Mouse (Mus musculus) left cerebral cortex, postnatal 14 days (tissue): ENCODE results near the gene Spast. TPM values are rescaled to one million over a fixed set of nuclear protein-coding genes. Genes with fewer than 3 reads are reported as not detected.

Experiments used
- DNase-seq, 2 experiments: peaks; one replicate each; pipeline ENCODE4 v3.0.0; 2021 to 2022; ENCODE audit warnings: low spot score in 2 of 2, mixed read lengths in 1 of 2
- intact Hi-C: fragments of 180-260 bp; cut with DNase I; formaldehyde crosslinking; loops from one replicate; pipeline ENCODE4 v1.15.1; 2025
- total RNA-seq, 2 experiments: library from RNA; stranded (reverse); gene quantifications; 2 replicates each; pipeline ENCODE4 v1.2.3; 2021

The Spast gene
- total RNA-seq, 2 experiments from 2014 or later, result 61.4 to 70.0 TPM

GRCm38 (mm10) chr17:74409722-74410121 is 70.9 kb downstream of the Spast start:
- intact Hi-C loops, result no loop called here
- DNase-seq, result no peak

GRCm38 (mm10) chr17:74413324-74413723 is 74.5 kb downstream of the Spast start:
- no peak for DNase-seq
- intact Hi-C loops, result no loop called here

- intact Hi-C loops, result no loop called here
- no peak for DNase-seq
Measured at GRCm38 (mm10) chr17:74414671-74415070, 75.9 kb downstream of the Spast start.

- intact Hi-C loops, result no loop called here
- peak in 1 of 2 experiments; percentile 28 for DNase-seq
Measured at GRCm38 (mm10) chr17:74416841-74417360, 78.1 kb downstream of the Spast start.

- no peak for DNase-seq
- intact Hi-C loops, result no loop called here
Measured at GRCm38 (mm10) chr17:74418171-74418570, 79.4 kb downstream of the Spast start.

- DNase-seq, result no peak
- intact Hi-C loops, result no loop called here
Measured at GRCm38 (mm10) chr17:74420656-74421055, 81.9 kb downstream of the Spast start.

GRCm38 (mm10) chr17:74424401-74425005 is 85.7 kb downstream of the Spast start:
- DNase-seq, result peak in 1 of 2 experiments; percentile 17
- intact Hi-C loops, result no loop called here

- no peak for DNase-seq
- intact Hi-C loops, result no loop called here
Measured at GRCm38 (mm10) chr17:74430074-74430473, 91.3 kb downstream of the Spast start.

GRCm38 (mm10) chr17:74431481-74431880 is 92.7 kb downstream of the Spast start:
- DNase-seq, result peak in 1 of 2 experiments; percentile 34
- intact Hi-C loops, result no loop called here

- no peak for DNase-seq
- intact Hi-C loops, result no loop called here
Measured at GRCm38 (mm10) chr17:74432631-74433030, 93.8 kb downstream of the Spast start.

GRCm38 (mm10) chr17:74437762-74438161 is 99.0 kb downstream of the Spast start:
- intact Hi-C loops, result no loop called here
- no peak for DNase-seq

GRCm38 (mm10) chr17:74440486-74440885 is 101.7 kb downstream of the Spast start:
- intact Hi-C loops, result no loop called here
- DNase-seq, result no peak

Other genes starting within 250 kb of the Spast start
- gene Memo1, start 43.5 kb upstream of the Spast start, total RNA-seq, result 10 to 100 TPM; 53.1 to 60.0 TPM
- 10 to 100 TPM; 50.0 to 57.8 TPM for gene Dpy30, start 15.0 kb upstream of the Spast start, total RNA-seq
- gene Slc30a6, start 56.6 kb downstream of the Spast start, total RNA-seq, result 10 to 100 TPM; 18.1 to 19.3 TPM
- under 1 TPM; 0.09 to 0.23 TPM for gene Nlrc4, start 120.2 kb downstream of the Spast start, total RNA-seq
- gene Yipf4, start 150.5 kb downstream of the Spast start, total RNA-seq, result 10 to 100 TPM; 81.4 to 83.7 TPM
- gene Birc6, start 189.3 kb downstream of the Spast start, total RNA-seq, result 100 to 1,000 TPM; 152 TPM